ENCODE assay signal across 22 mouse cellular contexts in genomic region chr14:75791372-75791771, GRCm38 (mm10). TPM values are rescaled to one million over a fixed set of nuclear protein-coding genes. Genes with fewer than 3 reads are reported as not detected.
A peak's percentile ranks its signal among the peaks of the same experiment; 100 is the strongest.
DNase-seq lines count a peak whose midpoint lies in the region; TF ChIP-seq lines count a peak whose summit lies in the region.
"Had no signal": no experiment of that assay in that cellular context is flagged by ENCODE, and none has a peak within 500 bp of the region (broad histone marks: within the 10 kb centered on the region; RNA-seq: fewer than 3 reads in every experiment).

No protein-coding gene starts in this region.

- H3K4me1 ChIP-seq in liver, adult 2 months (ENCODE audit: control insufficient read depth, insufficient read depth, low read length) = peaks cover 32% of the 10 kb centered on the region
- peaks cover 3 to 6% of the 10 kb centered on the region in 2 experiments; a peak in 3 of 4 replicates for H3K4me1 ChIP-seq in MEL (ENCODE audit: control insufficient read depth in 1 of 2, insufficient read depth in 2 of 2, low read length in 2 of 2)
- H3K4me1 ChIP-seq: embryonic facial prominence, embryonic 12.5 days; forebrain, embryonic 13.5 days had no signal

- TF ChIP-seq CTCF in liver, adult 2 months (IDR thresholded peaks at IDR 0.05; ENCODE audit: low read depth, low read length) = no peak
- no peak for TF ChIP-seq CTCF in MEL (IDR thresholded peaks at IDR 0.05 in 2 of 3, conservative IDR thresholded peaks at IDR 0.05 in 1 of 3; ENCODE audit: control insufficient read depth in 1 of 3, insufficient read depth in 1 of 3, low read depth in 2 of 3, low read length in 3 of 3, poor library complexity in 1 of 3, severe bottlenecking in 1 of 3)

- TF ChIP-seq POLR2A in liver, adult 2 months (IDR thresholded peaks at IDR 0.05; ENCODE audit: extremely low read depth, insufficient read depth, low read length) = no peak
- no peak for TF ChIP-seq POLR2A in MEL (IDR thresholded peaks at IDR 0.05; ENCODE audit: control insufficient read depth in 1 of 2, insufficient read depth in 1 of 2, low read depth in 1 of 2, low read length in 2 of 2, poor library complexity in 1 of 2)

- H3K27ac ChIP-seq in liver, adult 2 months (replicated peaks; ENCODE audit: insufficient read depth, low read depth, low read length) = peak overlapping the region; percentile 39; the same call in 1 of the 2 replicates
- H3K27ac ChIP-seq in MEL (ENCODE audit: control insufficient read depth, low read depth, low read length) = no peak overlapping the region
- H3K27ac ChIP-seq in macrophage = peak overlapping the region; percentile 68
- H3K27ac ChIP-seq: embryonic facial prominence, embryonic 10.5 days; embryonic facial prominence, embryonic 12.5 days; forebrain, embryonic 13.5 days; forebrain, embryonic 15.5 days had no signal

- H3K27me3 ChIP-seq in liver, adult 2 months (ENCODE audit: control insufficient read depth, insufficient read depth, low read length) = no peaks in the 10 kb centered on the region
- peaks cover 5 to 11% of the 10 kb centered on the region in 2 experiments for H3K27me3 ChIP-seq in MEL (ENCODE audit: control insufficient read depth in 1 of 2, insufficient read depth in 2 of 2, low read length in 2 of 2)

- TF ChIP-seq EP300 in MEL (IDR thresholded peaks at IDR 0.05; ENCODE audit: low read depth in 1 of 2, low read length in 2 of 2) = no peak

- no peak for DNase-seq in liver, adult 2 months (ENCODE audit: extremely low read depth, low read depth, low spot score)
- DNase-seq in liver (no peak), MEL (ENCODE audit: low read depth, low spot score) (peak; percentile 16)
- DNase-seq in left cerebral cortex, postnatal 36 days (ENCODE audit: low spot score in 2 of 2) = no peak
- DNase-seq in thymus, postnatal 36 days = no peak
- no peak for DNase-seq in thymus, postnatal 0 days (ENCODE audit: low spot score)
- DNase-seq: adrenal gland, adult 2 months; adrenal gland, postnatal 10 days; adrenal gland, postnatal 25 days; B cell, adult 2 months; cerebellum, adult 11-12 months; cerebellum, adult 2 months; cerebellum, adult 9-10 months; cerebellum, postnatal 10 days; cerebellum, postnatal 25 days; forebrain, postnatal 0 days had no signal

- H3K9ac ChIP-seq in liver, adult 2 months (ENCODE audit: low read depth, low read length) = no peak overlapping the region
- H3K9ac ChIP-seq in MEL (ENCODE audit: control insufficient read depth, low read depth, low read length, poor library complexity, severe bottlenecking) = no peak overlapping the region
- H3K9ac ChIP-seq: embryonic facial prominence, embryonic 12.5 days; forebrain, embryonic 13.5 days; forebrain, embryonic 15.5 days; forebrain, postnatal 0 days had no signal

- H3K9me3 ChIP-seq in MEL (replicated peaks; ENCODE audit: insufficient read depth, low read length) = no peaks in the 10 kb centered on the region
- H3K9me3 ChIP-seq: embryonic facial prominence, embryonic 10.5 days; embryonic facial prominence, embryonic 12.5 days; forebrain, embryonic 13.5 days; forebrain, embryonic 15.5 days; G1E had no signal

- intact Hi-C loops in left cerebral cortex, postnatal 36 days (cut with DNase I) = no loop called here

- H3K36me3 ChIP-seq in liver, adult 2 months (ENCODE audit: control insufficient read depth, insufficient read depth, low read length) = no peaks in the 10 kb centered on the region
- peaks cover 0 to 10% of the 10 kb centered on the region in 2 experiments; a peak in 2 of 4 replicates for H3K36me3 ChIP-seq in MEL (ENCODE audit: control insufficient read depth in 1 of 2, insufficient read depth in 2 of 2, low read length in 2 of 2)
- H3K36me3 ChIP-seq in macrophage (ENCODE audit: inconsistent target) = no peaks in the 10 kb centered on the region
- H3K36me3 ChIP-seq: embryonic facial prominence, embryonic 10.5 days; embryonic facial prominence, embryonic 12.5 days; forebrain, embryonic 15.5 days; G1E had no signal

- no peak overlapping the region for H3K4me3 ChIP-seq in liver, adult 2 months (ENCODE audit: insufficient read depth, low read depth, low read length)
- H3K4me3 ChIP-seq in MEL (ENCODE audit: control insufficient read depth in 1 of 2, insufficient read depth in 1 of 2, low read depth in 2 of 2, low read length in 2 of 2) (no peak overlapping the region), macrophage (ENCODE audit: inconsistent target) (no peak overlapping the region)
- H3K4me3 ChIP-seq: embryonic facial prominence, embryonic 10.5 days; embryonic facial prominence, embryonic 12.5 days; forebrain, embryonic 13.5 days; forebrain, embryonic 15.5 days had no signal

- 36% methylated on average over 3 of the region's 3 CpGs for WGBS in liver, adult 2 months
- 97% methylated on average over 3 of the region's 3 CpGs for WGBS in macrophage (ENCODE audit: missing documents)

- H3K79me2 ChIP-seq in liver, adult 2 months (ENCODE audit: control insufficient read depth, insufficient read depth, low read length) = peaks cover 3% of the 10 kb centered on the region; the same call in 1 of the 2 replicates
- H3K79me2 ChIP-seq in MEL (ENCODE audit: control insufficient read depth, insufficient read depth, low read length, poor library complexity) (peaks cover 3% of the 10 kb centered on the region), macrophage (ENCODE audit: inconsistent target) (peaks cover 1% of the 10 kb centered on the region; the same call in 1 of the 2 replicates)

- no peak for TF ChIP-seq RAD21 in MEL (IDR thresholded peaks at IDR 0.05; ENCODE audit: low read depth, low read length)

TF ChIP-seq in MEL, 35 proteins besides CTCF, POLR2A, EP300 and RAD21:
- TF ChIP-seq HCFC1 (IDR thresholded peaks at IDR 0.05; ENCODE audit: low read depth, low read length) = no peak
- no peak for TF ChIP-seq MEF2A (IDR thresholded peaks at IDR 0.05; ENCODE audit: extremely low read depth, insufficient replicate concordance, low read depth, low read length, poor library complexity, severe bottlenecking)
- 0 out of 2 replicates have a peak, but pooled peaks have one; percentile 6 for TF ChIP-seq ETS1 (IDR thresholded peaks at IDR 0.05; ENCODE audit: low read depth, low read length)
- TF ChIP-seq RCOR1 (IDR thresholded peaks at IDR 0.05; ENCODE audit: low read depth, low read length) = no peak

RNA-seq across cellular contexts. Expression of gene Slc25a30, which starts 4.5 kb away (rescaled TPM):
- total RNA-seq in liver, adult 2 months (2014; rRNA removed) = 10.5 and 14.8 TPM in 2 replicates
- polyA plus RNA-seq in liver, adult 2 months (2012; rRNA removed) = 7.3 and 17.4 TPM in 2 replicates
- 20.3 and 25.9 TPM in 2 replicates for total RNA-seq in MEL (2012; rRNA removed)
- 10 to 100 TPM in 1 of 2 experiments, not detected in 1; 24.0 TPM for polyA plus RNA-seq in MEL (2012; ENCODE audit: insufficient read depth in 1 of 2, insufficient read length in 2 of 2, low read depth in 1 of 2, low replicate concordance in 2 of 2, missing spikeins in 1 of 2)
- 10 to 100 TPM in 23 of 26 experiments, 1 to 10 TPM in 3; 6.5 to 37.6 (median 19.2) TPM for total RNA-seq in macrophage (2018; cell fraction: chromatin; rRNA removed)
- total RNA-seq in macrophage (2018; cell fraction: cytosol; rRNA removed) = 10 to 100 TPM; 15.4 to 30.0 (median 23.9) TPM
- 10 to 100 TPM in 25 of 26 experiments, 1 to 10 TPM in 1; 9.7 to 37.7 (median 17.6) TPM for total RNA-seq in macrophage (2018; cell fraction: nucleus; rRNA removed)
- polyA plus RNA-seq in macrophage (2018) = 14.1 to 23.1 TPM (median 23.0 TPM) in 3 replicates
- 10 to 100 TPM; 11.3 to 11.7 TPM for total RNA-seq in left cerebral cortex, postnatal 36 days (2021)
- polyA plus RNA-seq in thymus, postnatal 0 days (2015; fragmentation: Nextera tagmentation; extraction: Ambion mirVana) = 7.4 and 7.7 TPM in 2 replicates

RNA-seq across cellular contexts. Expression of gene Cog3, which starts 37.1 kb away (rescaled TPM):
- 10.9 and 12.3 TPM in 2 replicates for total RNA-seq in liver, adult 2 months (2014; rRNA removed)
- polyA plus RNA-seq in liver, adult 2 months (2012; rRNA removed) = 4.2 and 5.3 TPM in 2 replicates
- 15.3 and 16.7 TPM in 2 replicates for total RNA-seq in MEL (2012; rRNA removed)
- polyA plus RNA-seq in MEL (2012; ENCODE audit: insufficient read depth in 1 of 2, insufficient read length in 2 of 2, low read depth in 1 of 2, low replicate concordance in 2 of 2, missing spikeins in 1 of 2) = 10 to 100 TPM; 15.3 to 46.1 TPM
- 100 to 1,000 TPM in 7 of 26 experiments, 10 to 100 TPM in 19; 59.6 to 116 (median 84.0) TPM for total RNA-seq in macrophage (2018; cell fraction: chromatin; rRNA removed)
- 10 to 100 TPM; 14.4 to 27.6 (median 19.4) TPM for total RNA-seq in macrophage (2018; cell fraction: cytosol; rRNA removed)
- total RNA-seq in macrophage (2018; cell fraction: nucleus; rRNA removed) = 10 to 100 TPM; 29.4 to 81.2 (median 54.1) TPM
- polyA plus RNA-seq in macrophage (2018) = 15.9 to 17.5 TPM (median 16.1 TPM) in 3 replicates
- total RNA-seq in left cerebral cortex, postnatal 36 days (2021) = 10 to 100 TPM; 23.1 to 25.5 TPM
- polyA plus RNA-seq in thymus, postnatal 0 days (2015; fragmentation: Nextera tagmentation; extraction: Ambion mirVana) = 17.6 and 18.1 TPM in 2 replicates

RNA-seq across cellular contexts. Expression of gene Tpt1, which starts 53.5 kb away (rescaled TPM):
- total RNA-seq in liver, adult 2 months (2014; rRNA removed) = 1,382 and 1,429 TPM in 2 replicates
- polyA plus RNA-seq in liver, adult 2 months (2012; rRNA removed) = 1,392 and 1,422 TPM in 2 replicates
- 652 and 695 TPM in 2 replicates for total RNA-seq in MEL (2012; rRNA removed)
- polyA plus RNA-seq in MEL (2012; ENCODE audit: insufficient read depth in 1 of 2, insufficient read length in 2 of 2, low read depth in 1 of 2, low replicate concordance in 2 of 2, missing spikeins in 1 of 2) = 1,000 to 10,000 TPM in 1 of 2 experiments, 100 to 1,000 TPM in 1; 817 to 1,342 TPM
- total RNA-seq in macrophage (2018; cell fraction: chromatin; rRNA removed) = 100 to 1,000 TPM in 25 of 26 experiments, 10 to 100 TPM in 1; 99.5 to 452 (median 174) TPM
- 1,000 to 10,000 TPM; 1,477 to 5,481 (median 3,449) TPM for total RNA-seq in macrophage (2018; cell fraction: cytosol; rRNA removed)
- 100 to 1,000 TPM; 301 to 898 (median 554) TPM for total RNA-seq in macrophage (2018; cell fraction: nucleus; rRNA removed)
- 3,757 to 4,485 TPM (median 4,124 TPM) in 3 replicates for polyA plus RNA-seq in macrophage (2018)
- 100 to 1,000 TPM; 939 to 945 TPM for total RNA-seq in left cerebral cortex, postnatal 36 days (2021)
- 1,615 and 1,673 TPM in 2 replicates for polyA plus RNA-seq in thymus, postnatal 0 days (2015; fragmentation: Nextera tagmentation; extraction: Ambion mirVana)
